Mouse (Mus musculus) kidney, embryonic 16.5 days (tissue): ENCODE measurements around the gene Clta. TPM values are rescaled to one million over a fixed set of nuclear protein-coding genes. Genes with fewer than 3 reads are reported as not detected.

ENCODE experiments used
- ATAC-seq: fragments of 200-750 bp; cut with Nextera tagmentation; 2 replicates; pipeline ENCODE4 v1.8.0; 2017; ENCODE audit warnings: moderate TSS enrichment; ENCODE audit not compliant: low FRiP score, low TSS enrichment
- H3K27ac ChIP-seq: fragments of 300-500 bp; sonication (generic); 2 replicates; pipeline ENCODE4 v1.5.1; 2014; ENCODE audit warnings: low read length
- H3K27me3 ChIP-seq: fragments of 300-500 bp; sonication (generic); 2 replicates; pipeline ENCODE4 v1.6.1; 2014; ENCODE audit warnings: low read length, control low read depth, mixed read lengths; ENCODE audit not compliant: insufficient read depth
- H3K36me3 ChIP-seq: fragments of 300-500 bp; sonication (generic); 2 replicates; pipeline ENCODE4 v1.6.1; 2014; ENCODE audit warnings: low read length, control low read depth, mixed read lengths; ENCODE audit not compliant: insufficient read depth
- H3K4me1 ChIP-seq: fragments of 300-500 bp; sonication (generic); 2 replicates; pipeline ENCODE4 v1.6.1; 2014; ENCODE audit warnings: low read length, control low read depth, mixed read lengths; ENCODE audit not compliant: insufficient read depth
- H3K4me2 ChIP-seq: fragments of 300-500 bp; sonication (generic); replicated peaks from 2 replicates; pipeline ENCODE4 v1.6.1; 2014; ENCODE audit warnings: low read depth, low read length
- H3K4me3 ChIP-seq: fragments of 300-500 bp; sonication (generic); 2 replicates; pipeline ENCODE4 v1.5.1; 2014; ENCODE audit warnings: mild to moderate bottlenecking, low read length
- H3K9ac ChIP-seq: fragments of 300-500 bp; sonication (generic); replicated peaks from 2 replicates; pipeline ENCODE4 v1.6.1; 2014; ENCODE audit warnings: low read length
- H3K9me3 ChIP-seq: fragments of 300-500 bp; sonication (generic); 2 replicates; pipeline ENCODE4 v1.6.1; 2016; ENCODE audit warnings: low read length, control low read depth
- WGBS: fragments of 180-500 bp; shearing (Covaris S2); extraction: QIAGEN DNeasy Blood & Tissue Kit; methylation state at CpG from one replicate; pipeline ENCODE4 v1.1.7; 2014; 5-methylcytosine and 5-hydroxymethylcytosine counted together
- polyA plus RNA-seq: library from polyadenylated mRNA; unstranded; fragments of >200 nt; fragmentation: Nextera tagmentation; extraction: Ambion mirVana; gene quantifications from 2 replicates; pipeline ENCODE4 v1.2.1, GENCODE M21; 2015

Clta gene
- polyA plus RNA-seq, 1 experiment from 2014 or later, result 232 TPM

DNA sequence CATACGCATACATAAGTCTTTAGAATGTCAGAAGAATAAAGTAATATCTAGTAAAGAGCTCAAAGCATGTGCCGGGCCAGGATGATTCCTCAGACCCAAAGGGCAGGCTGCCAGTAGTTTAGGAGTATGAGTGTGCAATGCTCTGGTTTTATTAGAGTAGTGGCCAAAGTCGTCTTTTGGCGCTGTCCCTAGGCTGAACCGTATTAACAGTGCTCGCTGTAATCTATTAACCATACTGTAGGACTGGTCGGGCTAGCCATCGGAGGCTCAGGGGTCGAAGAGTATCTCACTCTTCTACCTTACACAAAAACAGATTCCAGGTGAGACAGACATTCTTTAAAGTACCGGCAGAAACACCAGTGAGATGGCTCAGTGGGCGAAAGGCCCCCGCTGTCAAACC lies 12.5 kb downstream of the Clta start:
- H3K9me3 ChIP-seq, result no peaks in the 10 kb centered on the region
- H3K9ac ChIP-seq, result no peak overlapping the region
- no peaks in the 10 kb centered on the region for H3K27me3 ChIP-seq
- 0 out of 2 replicates have a peak, but pooled peaks have one; percentile 43 for ATAC-seq
- H3K4me1 ChIP-seq, result peaks cover 50% of the 10 kb centered on the region
- H3K27ac ChIP-seq, result no peak overlapping the region
- H3K36me3 ChIP-seq, result peaks cover 22% of the 10 kb centered on the region
- no peak overlapping the region for H3K4me2 ChIP-seq
- WGBS, result 79% methylated on average over 12 of the region's 12 CpGs
- no peak overlapping the region for H3K4me3 ChIP-seq

GRCm38 (mm10) chr4:44022323-44022722 lies 18.1 kb downstream of the Clta start:
- no peak overlapping the region for H3K27ac ChIP-seq
- 0 out of 2 replicates have a peak, but pooled peaks cover 8% of the 10 kb centered on the region for H3K4me1 ChIP-seq
- no peak overlapping the region for H3K9ac ChIP-seq
- no peak overlapping the region for H3K4me2 ChIP-seq
- WGBS, result 90% methylated on average over 4 of the region's 4 CpGs
- H3K4me3 ChIP-seq, result no peak overlapping the region
- H3K9me3 ChIP-seq, result no peaks in the 10 kb centered on the region
- ATAC-seq, result no peak
- H3K27me3 ChIP-seq, result no peaks in the 10 kb centered on the region
- peaks cover 71% of the 10 kb centered on the region for H3K36me3 ChIP-seq

DNA sequence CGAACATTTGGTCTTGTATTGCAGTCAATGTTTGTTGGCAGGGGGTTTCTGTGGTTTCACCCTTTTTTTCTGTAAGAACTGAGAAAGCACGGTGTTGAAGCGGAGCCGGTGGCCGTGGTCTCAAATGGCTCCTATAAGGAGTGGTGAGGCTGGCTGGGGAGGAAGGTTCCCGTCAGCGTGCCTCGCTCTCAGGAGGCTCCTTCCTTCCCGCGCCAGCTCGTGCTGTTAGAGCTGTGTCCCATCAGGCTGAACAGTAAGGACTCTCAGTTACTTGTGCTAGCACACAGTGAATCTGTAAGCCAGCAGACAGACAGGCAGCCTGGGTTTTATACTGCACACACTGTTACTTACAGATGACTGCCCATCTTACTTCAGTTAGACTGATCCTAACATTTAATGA lies 18.5 kb downstream of the Clta start:
- Histone ChIP-seq H3K9ac (no peak overlapping the region), H3K9me3 (no peaks in the 10 kb centered on the region), H3K4me1 (0 out of 2 replicates have a peak, but pooled peaks cover 4% of the 10 kb centered on the region), H3K4me3 (no peak overlapping the region), H3K4me2 (no peak overlapping the region), H3K27me3 (no peaks in the 10 kb centered on the region), H3K27ac (no peak overlapping the region), H3K36me3 (peaks cover 76% of the 10 kb centered on the region)
- no peak for ATAC-seq
- 89% methylated on average over 11 of the region's 11 CpGs for WGBS

DNA sequence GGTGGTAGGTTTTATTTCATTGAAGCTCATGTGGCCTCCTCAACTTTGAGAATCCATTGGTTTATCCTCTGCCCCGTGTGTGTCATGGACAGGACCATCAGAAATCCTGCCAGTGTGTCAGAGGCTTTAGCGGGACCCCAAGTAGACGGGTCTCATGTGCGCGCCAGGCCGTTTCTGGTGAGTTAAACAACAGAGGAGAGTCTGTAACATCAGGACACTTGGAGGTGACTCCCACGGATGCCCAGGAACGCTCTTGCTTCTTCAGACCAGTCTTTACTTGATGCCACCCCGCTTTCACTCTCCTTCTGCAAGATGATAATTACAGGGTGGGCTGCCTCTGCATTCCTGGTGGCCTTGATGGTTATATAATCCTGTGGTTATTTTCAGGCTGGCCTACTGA lies 19.4 kb downstream of the Clta start:
- Histone ChIP-seq H3K9ac (no peak overlapping the region), H3K4me2 (no peak overlapping the region), H3K36me3 (peaks cover 85% of the 10 kb centered on the region), H3K9me3 (no peaks in the 10 kb centered on the region), H3K4me3 (no peak overlapping the region), H3K27ac (no peak overlapping the region), H3K4me1 (no peaks in the 10 kb centered on the region), H3K27me3 (no peaks in the 10 kb centered on the region)
- WGBS, result 90% methylated on average over 9 of the region's 9 CpGs
- ATAC-seq, result no peak

DNA sequence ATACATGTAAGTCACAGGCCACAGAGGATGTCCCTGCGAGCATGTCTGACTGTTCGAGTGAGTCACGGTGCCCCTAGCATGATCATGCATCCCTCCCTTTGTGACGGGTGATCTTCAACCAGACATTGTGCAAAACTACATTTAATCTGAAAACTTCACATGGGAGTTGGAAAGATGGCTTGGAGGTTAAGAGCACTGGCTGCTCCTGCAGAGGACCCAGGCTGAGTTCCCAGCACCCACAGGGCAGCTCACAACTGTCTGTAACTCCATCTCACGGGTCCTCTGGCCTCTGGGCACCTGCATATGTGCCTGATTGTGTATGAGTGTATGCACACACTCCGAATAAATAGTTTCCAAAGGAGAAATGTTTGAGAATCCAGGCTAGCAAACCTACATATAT lies 20.0 kb downstream of the Clta start:
- Histone ChIP-seq H3K36me3 (peaks cover 90% of the 10 kb centered on the region), H3K4me2 (no peak overlapping the region), H3K9ac (no peak overlapping the region), H3K27me3 (no peaks in the 10 kb centered on the region), H3K4me3 (no peak overlapping the region), H3K9me3 (no peaks in the 10 kb centered on the region), H3K27ac (no peak overlapping the region), H3K4me1 (no peaks in the 10 kb centered on the region)
- no peak for ATAC-seq
- 96% methylated on average over 6 of the region's 6 CpGs for WGBS

DNA sequence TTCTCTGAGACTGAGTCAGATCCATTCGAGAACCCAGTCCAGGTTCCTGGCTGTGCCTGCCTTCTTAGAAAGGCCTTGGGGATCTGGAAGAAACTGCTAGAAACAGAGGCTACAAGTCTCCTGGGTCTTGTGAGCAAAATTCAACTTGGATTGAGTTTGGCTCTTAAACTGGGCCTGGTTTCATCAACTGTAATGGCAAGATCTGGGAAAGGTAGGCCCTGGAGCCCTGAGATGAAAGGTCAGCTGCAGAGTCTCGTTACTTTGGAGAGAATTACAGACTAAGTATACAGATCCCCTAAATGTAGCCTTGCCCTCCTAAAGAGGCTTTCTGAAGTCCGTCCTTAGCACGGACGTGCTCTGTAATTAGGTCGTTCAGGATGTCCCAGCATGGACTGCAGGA lies 21.3 kb downstream of the Clta start:
- Histone ChIP-seq H3K4me1 (no peaks in the 10 kb centered on the region), H3K4me2 (no peak overlapping the region), H3K4me3 (no peak overlapping the region), H3K9me3 (no peaks in the 10 kb centered on the region), H3K9ac (no peak overlapping the region), H3K27me3 (no peaks in the 10 kb centered on the region), H3K36me3 (peaks cover 83% of the 10 kb centered on the region), H3K27ac (no peak overlapping the region)
- ATAC-seq, result no peak
- 82% methylated on average over 6 of the region's 6 CpGs for WGBS

- peaks cover 76% of the 10 kb centered on the region for H3K36me3 ChIP-seq
- H3K4me2 ChIP-seq, result no peak overlapping the region
- H3K27me3 ChIP-seq, result no peaks in the 10 kb centered on the region
- H3K27ac ChIP-seq, result no peak overlapping the region
- H3K9me3 ChIP-seq, result no peaks in the 10 kb centered on the region
- H3K9ac ChIP-seq, result no peak overlapping the region
- no peak overlapping the region for H3K4me3 ChIP-seq
- 76% methylated on average over 16 of the region's 16 CpGs for WGBS
- H3K4me1 ChIP-seq, result no peaks in the 10 kb centered on the region
- no peak for ATAC-seq
Measured at GRCm38 (mm10) chr4:44028303-44029135, 24.3 kb downstream of the Clta start.

DNA sequence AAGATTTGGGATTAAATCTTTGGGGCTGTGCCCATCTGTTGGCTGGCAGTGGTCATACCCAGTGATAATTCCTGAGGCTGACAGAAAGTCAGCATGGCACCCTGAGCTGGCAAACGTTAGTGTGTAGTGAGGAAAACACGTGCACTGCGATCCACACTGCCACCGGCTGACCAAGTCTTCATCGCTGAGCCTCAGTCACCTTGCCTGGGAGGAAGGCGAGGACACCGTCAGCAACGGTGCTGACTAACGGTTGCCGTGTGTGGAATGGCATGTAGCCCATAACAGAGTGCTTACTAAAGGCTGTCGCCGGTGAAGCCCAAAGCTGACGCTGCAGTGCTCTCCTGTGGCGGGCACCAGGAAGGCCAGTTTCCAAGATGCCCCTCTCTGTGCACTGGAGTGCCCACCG lies 25.4 kb downstream of the Clta start:
- Histone ChIP-seq H3K27ac (no peak overlapping the region), H3K27me3 (no peaks in the 10 kb centered on the region), H3K36me3 (peaks cover 68% of the 10 kb centered on the region), H3K4me2 (no peak overlapping the region), H3K9me3 (no peaks in the 10 kb centered on the region), H3K9ac (no peak overlapping the region), H3K4me1 (no peaks in the 10 kb centered on the region), H3K4me3 (no peak overlapping the region)
- ATAC-seq, result no peak
- WGBS, result 88% methylated on average over 15 of the region's 15 CpGs

GRCm38 (mm10) chr4:44031521-44031920 lies 27.3 kb downstream of the Clta start:
- Histone ChIP-seq H3K4me2 (no peak overlapping the region), H3K9me3 (no peaks in the 10 kb centered on the region), H3K27ac (no peak overlapping the region), H3K27me3 (no peaks in the 10 kb centered on the region), H3K9ac (no peak overlapping the region), H3K36me3 (peaks cover 58% of the 10 kb centered on the region), H3K4me1 (no peaks in the 10 kb centered on the region), H3K4me3 (no peak overlapping the region)
- WGBS, result 86% methylated on average over 5 of the region's 5 CpGs
- no peak for ATAC-seq

- no peak overlapping the region for H3K27ac ChIP-seq
- no peak overlapping the region for H3K4me2 ChIP-seq
- 71% methylated on average over 5 of the region's 5 CpGs for WGBS
- ATAC-seq, result no peak
- no peaks in the 10 kb centered on the region for H3K9me3 ChIP-seq
- H3K9ac ChIP-seq, result no peak overlapping the region
- no peaks in the 10 kb centered on the region for H3K27me3 ChIP-seq
- peaks cover 44% of the 10 kb centered on the region for H3K36me3 ChIP-seq
- H3K4me1 ChIP-seq, result no peaks in the 10 kb centered on the region
- no peak overlapping the region for H3K4me3 ChIP-seq
Measured at GRCm38 (mm10) chr4:44036455-44036854, 32.2 kb downstream of the Clta start.
